Mouse (Mus musculus) erythroblast, adult 5-6 weeks (primary cell): ENCODE measurements around the gene Adrm1. TPM values are rescaled to one million over a fixed set of nuclear protein-coding genes. Genes with fewer than 3 reads are reported as not detected.

ENCODE experiments used
- ATAC-seq: replicated peaks from 2 replicates; pipeline ENCODE4 v1.8.0; 2016; ENCODE audit warnings: moderate number of reproducible peaks, mild to moderate bottlenecking, moderate TSS enrichment, inconsistent platforms; ENCODE audit not compliant: poor library complexity, low FRiP score, severe bottlenecking
- total RNA-seq, 2 experiments: library from RNA; stranded (forward) in 1 of 2; stranded (reverse) in 1 of 2; fragments of 150-400 nt in 1 of 2; fragments of 200-764, 138-1000 nt in 1 of 2; gene quantifications; 2 replicates each; pipeline versions ENCODE4 v1.2.3 to v1.2.4; 2015 to 2017; ENCODE audit warnings: low replicate concordance in 2 of 2

Adrm1 gene
- total RNA-seq, 2 experiments from 2014 or later: 13.3 to 23.9 TPM

GRCm38 (mm10) chr2:180215011-180215461 is 43.8 kb downstream of the Adrm1 start:
- no peak for ATAC-seq

GRCm38 (mm10) chr2:180215951-180216350 is 44.7 kb downstream of the Adrm1 start:
- ATAC-seq: no peak

DNA sequence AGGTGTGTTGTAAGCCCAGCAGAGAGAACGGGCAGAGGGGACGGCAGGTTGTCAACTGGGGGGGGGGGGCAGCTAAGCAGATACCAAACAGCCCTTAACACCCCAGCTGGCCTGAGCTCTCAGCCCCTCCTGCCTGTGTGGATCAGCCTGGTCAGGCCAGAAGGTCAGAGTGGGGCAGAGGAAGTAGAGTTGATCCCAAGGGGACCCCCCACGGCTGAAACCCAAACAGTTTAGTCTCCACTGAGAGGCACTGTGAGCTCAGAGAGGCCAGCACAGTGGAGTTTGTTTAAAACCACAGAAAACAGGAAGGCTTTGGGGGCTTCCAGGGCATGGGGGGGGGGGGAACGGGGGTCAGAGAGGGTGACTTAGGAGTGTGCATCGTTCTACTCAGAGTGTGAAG is 45.6 kb downstream of the Adrm1 start:
- ATAC-seq: no peak

- ATAC-seq: no peak
Observed at GRCm38 (mm10) chr2:180217587-180217986, 46.3 kb downstream of the Adrm1 start.

GRCm38 (mm10) chr2:180218241-180218640 is 47.0 kb downstream of the Adrm1 start:
- no peak for ATAC-seq

DNA sequence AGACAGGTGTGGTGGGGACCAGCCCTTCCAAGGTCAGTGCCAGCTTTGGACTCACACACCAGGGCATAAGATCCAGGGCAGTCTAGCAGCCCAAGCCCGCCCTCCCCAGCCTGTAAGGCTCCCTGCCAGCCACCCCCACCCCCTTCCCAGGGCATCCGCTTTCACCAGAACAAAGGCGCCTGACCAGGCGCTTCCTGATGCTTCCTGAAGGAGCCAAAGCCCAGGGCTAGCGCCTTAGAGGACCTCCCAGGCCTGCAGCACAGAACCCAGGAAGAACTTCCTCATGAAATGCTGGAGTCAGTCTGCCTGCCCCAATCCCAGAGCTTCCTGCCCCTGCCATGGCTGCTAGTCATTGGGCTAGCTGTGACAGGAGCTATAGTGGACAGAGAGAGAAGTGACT is 47.4 kb downstream of the Adrm1 start:
- no peak for ATAC-seq

- ATAC-seq: no peak
Observed at GRCm38 (mm10) chr2:180219145-180219943, 48.1 kb downstream of the Adrm1 start.

DNA sequence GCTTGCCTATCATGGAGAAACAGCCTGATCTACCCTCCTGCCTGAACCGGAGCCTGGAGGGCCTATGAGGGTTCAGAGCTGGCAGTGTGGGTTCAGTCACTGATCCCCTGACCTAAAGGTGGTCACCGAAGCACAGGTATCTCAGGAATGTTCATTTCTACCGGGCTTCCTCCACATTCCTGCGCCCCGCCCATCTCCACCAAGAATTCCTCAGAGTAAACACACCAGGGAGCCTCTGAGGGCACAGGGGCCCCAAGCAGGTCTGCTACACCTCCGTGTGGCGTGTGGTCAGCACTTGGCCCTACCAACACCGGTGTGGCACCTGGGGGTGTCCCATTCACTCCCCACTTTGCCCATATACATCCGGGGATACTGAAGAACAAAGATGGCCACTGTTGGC is 48.9 kb downstream of the Adrm1 start:
- ATAC-seq: no peak

DNA sequence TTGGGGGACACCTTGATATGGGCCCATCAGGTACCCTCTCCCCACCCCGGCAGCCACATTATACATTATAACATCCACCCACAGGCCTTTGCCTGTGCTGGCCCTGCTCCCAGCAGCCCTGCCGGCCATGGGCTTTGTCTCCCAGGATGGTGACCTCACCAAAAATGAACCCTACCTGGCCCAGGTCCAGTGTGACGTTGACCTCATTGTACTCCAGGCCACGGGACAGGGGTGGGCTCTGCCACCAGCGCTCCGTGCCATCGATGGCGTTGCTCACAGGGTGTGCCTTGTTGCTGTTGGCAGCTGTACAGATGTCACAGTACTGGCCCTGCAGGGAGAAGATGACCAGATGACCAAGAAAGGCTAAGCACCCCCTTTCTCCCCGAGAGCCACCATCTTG is 49.8 kb downstream of the Adrm1 start:
- ATAC-seq: no peak

DNA sequence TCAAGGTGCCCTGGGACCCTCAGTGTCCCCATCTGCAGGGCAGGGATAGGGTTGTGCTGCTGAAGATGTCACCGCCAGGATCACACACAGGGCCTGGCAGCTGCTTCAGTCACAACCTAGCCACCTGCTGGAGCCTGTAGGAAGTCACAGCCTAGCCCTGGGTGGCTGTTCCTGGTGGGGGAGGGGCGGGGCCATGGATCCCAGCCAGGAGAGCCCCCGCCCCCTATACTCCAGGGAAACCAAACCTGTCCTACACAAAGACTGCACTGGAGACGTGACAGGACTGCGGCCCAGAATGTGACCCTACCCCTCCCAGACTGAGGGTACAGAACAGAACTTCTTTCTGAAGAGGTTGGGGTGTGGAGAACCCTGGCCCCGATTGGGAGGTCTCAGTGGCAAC is 51.0 kb downstream of the Adrm1 start:
- ATAC-seq: no peak

- no peak for ATAC-seq
Observed at GRCm38 (mm10) chr2:180224647-180225043, 53.4 kb downstream of the Adrm1 start.

GRCm38 (mm10) chr2:180225044-180225761 is 53.9 kb downstream of the Adrm1 start:
- no peak for ATAC-seq

Other genes starting within 250 kb of the Adrm1 start
- 11.0 and 12.7 TPM in 2 replicates for gene Taf4, start 194.8 kb upstream of the Adrm1 start, total RNA-seq (2015; ENCODE audit: low replicate concordance)
- 39.6 and 47.5 TPM in 2 replicates for gene Taf4, start 194.8 kb upstream of the Adrm1 start, total RNA-seq (2017; ENCODE audit: low replicate concordance)
- gene Lsm14b, start 146.5 kb upstream of the Adrm1 start, total RNA-seq (2015; ENCODE audit: low replicate concordance): 1.7 and 7.3 TPM in 2 replicates
- 1.3 and 10.0 TPM in 2 replicates for gene Lsm14b, start 146.5 kb upstream of the Adrm1 start, total RNA-seq (2017; ENCODE audit: low replicate concordance)
- 66.3 and 90.5 TPM in 2 replicates for gene Psma7, start 129.1 kb upstream of the Adrm1 start, total RNA-seq (2015; ENCODE audit: low replicate concordance)
- 48.8 and 90.3 TPM in 2 replicates for gene Psma7, start 129.1 kb upstream of the Adrm1 start, total RNA-seq (2017; ENCODE audit: low replicate concordance)
- gene Ss18l1, start 129.0 kb upstream of the Adrm1 start, total RNA-seq (2015; ENCODE audit: low replicate concordance): not detected in 2 replicates
- gene Ss18l1, start 129.0 kb upstream of the Adrm1 start, total RNA-seq (2017; ENCODE audit: low replicate concordance): 0.34 and 0.84 TPM in 2 replicates
- gene Mtg2, start 100.9 kb upstream of the Adrm1 start, total RNA-seq (2015; ENCODE audit: low replicate concordance): not detected in 2 replicates
- 2.8 and 4.9 TPM in 2 replicates for gene Mtg2, start 100.9 kb upstream of the Adrm1 start, total RNA-seq (2017; ENCODE audit: low replicate concordance)
- not detected in 2 replicates for gene Hrh3, start 67.0 kb upstream of the Adrm1 start, total RNA-seq (2015; ENCODE audit: low replicate concordance)
- gene Hrh3, start 67.0 kb upstream of the Adrm1 start, total RNA-seq (2017; ENCODE audit: low replicate concordance): not detected in 2 replicates
- 8.2 and 10.0 TPM in 2 replicates for gene Osbpl2, start 52.2 kb upstream of the Adrm1 start, total RNA-seq (2015; ENCODE audit: low replicate concordance)
- gene Osbpl2, start 52.2 kb upstream of the Adrm1 start, total RNA-seq (2017; ENCODE audit: low replicate concordance): 9.2 and 15.2 TPM in 2 replicates
- gene Lama5, start 54.4 kb downstream of the Adrm1 start, total RNA-seq (2015; ENCODE audit: low replicate concordance): 1.7 TPM in 1 of 2 replicates, not detected in the other
- 0.09 and 0.14 TPM in 2 replicates for gene Lama5, start 54.4 kb downstream of the Adrm1 start, total RNA-seq (2017; ENCODE audit: low replicate concordance)
- 363 and 447 TPM in 2 replicates for gene Rps21, start 85.9 kb downstream of the Adrm1 start, total RNA-seq (2015; ENCODE audit: low replicate concordance)
- gene Rps21, start 85.9 kb downstream of the Adrm1 start, total RNA-seq (2017; ENCODE audit: low replicate concordance): 275 and 320 TPM in 2 replicates
- 2.5 and 4.6 TPM in 2 replicates for gene Cables2, start 102.0 kb downstream of the Adrm1 start, total RNA-seq (2015; ENCODE audit: low replicate concordance)
- gene Cables2, start 102.0 kb downstream of the Adrm1 start, total RNA-seq (2017; ENCODE audit: low replicate concordance): 2.7 and 4.9 TPM in 2 replicates
- gene Rbbp8nl, start 118.4 kb downstream of the Adrm1 start, total RNA-seq (2015; ENCODE audit: low replicate concordance): not detected in 2 replicates
- gene Rbbp8nl, start 118.4 kb downstream of the Adrm1 start, total RNA-seq (2017; ENCODE audit: low replicate concordance): not detected in 2 replicates
- not detected in 2 replicates for gene Gata5, start 163.2 kb downstream of the Adrm1 start, total RNA-seq (2015; ENCODE audit: low replicate concordance)
- not detected in 2 replicates for gene Gata5, start 163.2 kb downstream of the Adrm1 start, total RNA-seq (2017; ENCODE audit: low replicate concordance)